Mouse (Mus musculus) central nervous system, embryonic 14 days (tissue): ENCODE measurements around the gene Secisbp2. TPM values are rescaled to one million over a fixed set of nuclear protein-coding genes. Genes with fewer than 3 reads are reported as not detected.

Experiments
- polyA plus RNA-seq: library from polyadenylated mRNA; depleted of rRNA; stranded (reverse); fragments of >200 nt; gene quantifications from 2 replicates; pipeline ENCODE4 v1.2.3, GENCODE M21; 2012; rRNA removed

Gene Secisbp2
- polyA plus RNA-seq, result 34.1 and 34.8 TPM in 2 replicates

DNA sequence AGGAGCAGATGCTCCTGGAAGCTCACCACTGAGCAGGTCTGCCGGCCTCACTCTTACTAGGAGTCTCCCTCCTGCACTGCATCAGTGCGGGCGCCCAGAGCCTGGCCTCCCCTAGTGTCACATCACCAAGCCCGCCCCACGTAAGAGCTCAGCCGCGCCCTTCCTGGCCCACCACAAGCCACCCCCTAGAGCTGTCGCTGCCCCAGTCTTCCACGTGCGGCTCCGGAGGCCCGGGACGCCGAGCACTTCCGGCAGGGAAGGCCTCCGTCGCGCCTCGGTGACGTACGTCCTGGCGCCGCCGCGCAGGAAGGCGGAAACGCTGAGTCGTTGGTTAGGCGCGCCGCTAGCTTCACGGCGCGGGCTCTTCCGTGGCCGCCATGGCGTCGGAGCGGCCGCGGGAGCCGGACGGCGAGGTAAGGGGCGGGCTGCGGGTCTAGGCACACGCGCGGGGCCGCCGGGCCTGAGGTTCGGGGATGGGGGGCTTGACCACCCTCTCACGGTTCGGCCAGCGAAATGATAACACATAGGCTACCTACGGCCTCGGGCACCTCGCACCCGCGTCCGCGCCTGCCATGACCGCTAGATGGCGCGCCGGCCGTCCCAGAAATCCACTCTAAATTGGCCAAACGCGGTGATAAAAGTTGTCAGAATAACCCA, at the start of gene Secisbp2:
Gene Secisbp2, plus strand, starts transcription at position 290 of the 657 bp plus-strand sequence.

DNA sequence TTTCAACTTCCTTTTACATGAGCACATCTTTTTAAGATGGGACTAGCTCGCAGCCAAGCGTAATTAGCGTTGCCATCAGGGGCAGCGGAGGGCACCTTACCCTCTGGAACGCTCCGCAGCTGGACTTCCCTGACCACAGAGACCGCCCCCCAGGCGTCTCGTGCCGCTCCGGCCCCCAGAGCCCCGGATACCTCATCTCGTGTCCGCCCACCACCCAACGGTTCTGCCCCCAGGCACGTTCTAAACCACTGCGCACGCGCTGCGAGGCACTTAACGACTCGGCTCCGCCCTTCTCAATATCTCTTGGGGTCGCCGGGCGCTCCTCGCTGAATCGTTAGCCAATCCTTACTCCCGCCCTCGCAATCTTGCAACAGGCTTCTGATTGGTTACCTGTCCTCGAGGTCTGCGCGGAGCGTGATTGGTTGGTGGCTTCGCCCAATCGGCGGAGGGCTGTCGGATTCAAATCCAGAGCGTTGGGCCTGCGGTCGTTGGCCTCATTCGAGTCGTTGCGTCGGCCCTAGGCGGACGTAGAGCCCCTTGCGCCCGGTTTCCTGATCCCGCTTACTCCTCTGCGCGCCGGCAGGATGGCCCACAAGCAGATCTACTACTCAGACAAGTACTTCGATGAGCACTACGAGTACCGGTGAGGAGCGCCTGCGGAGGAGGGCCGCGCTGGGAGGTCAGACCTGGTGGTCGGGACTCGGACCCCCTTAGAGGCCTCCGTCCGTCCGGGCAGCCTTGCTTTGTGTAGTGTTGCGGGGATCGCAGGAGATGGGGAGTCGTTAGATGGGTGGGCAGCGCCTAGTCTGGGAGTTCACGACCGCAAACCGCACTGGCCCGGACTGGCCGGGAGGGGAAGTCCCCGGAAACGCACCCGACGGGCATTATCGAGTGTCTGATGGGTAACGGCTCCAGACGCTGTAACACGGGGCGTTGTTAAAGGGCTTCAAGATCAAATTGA, 6.4 kb upstream of the Secisbp2 start, which contains the start of gene Cks2:
Gene Cks2, plus strand, starts transcription at position 404 of the 961 bp plus-strand sequence.

Other genes with a start within 250 kb of the Secisbp2 start
- 7.7 and 16.1 TPM in 2 replicates for gene S1pr3, start 243.1 kb upstream of the Secisbp2 start, polyA plus RNA-seq
- gene Shc3, start 82.3 kb upstream of the Secisbp2 start, polyA plus RNA-seq, result 9.8 and 11.7 TPM in 2 replicates
- 72.8 and 90.6 TPM in 2 replicates for gene Cks2, start 6.5 kb upstream of the Secisbp2 start, polyA plus RNA-seq
- 22.4 and 23.1 TPM in 2 replicates for gene Sema4d, start 142.1 kb downstream of the Secisbp2 start, polyA plus RNA-seq
- 116 and 150 TPM in 2 replicates for gene Gadd45g, start 195.0 kb downstream of the Secisbp2 start, polyA plus RNA-seq